Mouse (Mus musculus) thymus, postnatal 36 days (tissue): ENCODE data around the gene Hpse2.
"Not testable (repeated sequence)": the region's sequence is repeated elsewhere in the genome, so short reads cannot be mapped to it uniquely, and the experiment has no call there.

Source experiments
- DNase-seq, 2 experiments: peaks; one replicate each; pipeline ENCODE4 v3.0.0; 2022; ENCODE audit warnings: mixed read lengths in 2 of 2

Hpse2 gene

DNA sequence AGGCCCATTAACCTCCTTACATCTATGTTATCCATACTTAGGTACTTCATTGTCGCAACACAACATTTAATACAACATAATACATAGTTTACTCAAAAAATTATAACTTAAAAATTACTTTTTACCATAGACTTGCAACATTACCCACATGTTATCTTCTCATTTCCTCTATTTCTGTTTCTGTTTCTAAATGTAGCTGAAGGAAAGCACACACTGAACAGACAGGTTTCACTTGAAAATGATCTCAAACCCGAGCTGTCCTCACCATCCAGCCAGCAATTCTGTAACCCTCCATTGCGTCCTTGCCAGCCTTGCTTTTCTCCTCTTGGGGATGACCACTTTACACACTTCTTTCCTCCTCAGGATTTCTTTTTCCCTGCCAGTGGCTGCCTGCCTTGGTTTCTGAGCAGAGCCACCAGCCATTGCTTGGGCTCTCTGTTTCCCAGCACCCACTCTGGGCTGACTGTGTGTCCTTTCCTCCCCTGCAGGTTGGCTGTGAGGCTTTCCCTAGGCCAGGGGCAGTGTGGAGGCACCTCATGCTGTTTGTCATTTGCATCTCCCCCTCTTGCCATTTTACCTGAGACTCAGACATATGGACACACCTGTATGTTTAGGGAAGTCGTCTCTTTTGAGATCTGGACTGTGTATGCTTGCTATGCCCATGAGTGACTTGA lies 548.4 kb downstream of the Hpse2 start:
- DNase-seq, result no peak

DNA sequence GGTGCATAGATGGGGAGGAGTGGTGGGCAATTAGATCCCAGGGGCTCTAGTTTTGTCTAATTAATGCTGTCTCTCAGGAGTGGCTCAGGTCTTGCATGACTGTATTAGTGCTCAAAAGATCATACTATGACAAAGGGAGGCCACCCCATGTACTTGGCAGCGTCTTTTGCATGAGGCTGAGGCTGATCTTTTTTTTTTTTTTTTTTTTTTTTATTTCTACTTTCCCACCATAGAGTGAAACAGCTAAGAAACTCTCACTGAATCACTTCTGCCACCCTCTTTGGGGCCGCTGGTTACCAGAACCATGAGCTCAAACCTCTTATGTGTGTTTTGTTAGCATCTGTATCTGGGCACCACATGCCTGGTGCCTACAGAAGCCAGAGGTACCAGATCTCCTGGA lies 549.0 kb downstream of the Hpse2 start:
- DNase-seq, result no peak

DNA sequence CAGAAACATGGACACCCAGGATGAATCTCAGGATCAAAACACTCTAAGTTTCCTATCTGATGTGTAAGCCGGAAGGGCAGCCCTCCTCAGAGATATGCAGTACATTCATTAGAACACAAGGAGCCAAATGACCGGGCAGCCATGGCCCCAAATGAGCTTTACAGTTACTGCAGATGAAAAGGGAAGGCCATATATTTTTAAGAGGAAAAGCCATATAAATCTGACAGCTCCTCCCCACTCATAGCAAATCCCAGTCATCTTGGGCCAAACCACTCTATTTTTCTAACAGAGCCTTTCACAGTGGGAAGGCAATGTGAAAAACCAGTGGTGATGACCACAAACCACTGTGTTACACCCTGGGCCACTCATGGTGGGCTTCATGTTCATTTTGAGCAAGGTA lies 549.9 kb downstream of the Hpse2 start:
- DNase-seq, result no peak

DNA sequence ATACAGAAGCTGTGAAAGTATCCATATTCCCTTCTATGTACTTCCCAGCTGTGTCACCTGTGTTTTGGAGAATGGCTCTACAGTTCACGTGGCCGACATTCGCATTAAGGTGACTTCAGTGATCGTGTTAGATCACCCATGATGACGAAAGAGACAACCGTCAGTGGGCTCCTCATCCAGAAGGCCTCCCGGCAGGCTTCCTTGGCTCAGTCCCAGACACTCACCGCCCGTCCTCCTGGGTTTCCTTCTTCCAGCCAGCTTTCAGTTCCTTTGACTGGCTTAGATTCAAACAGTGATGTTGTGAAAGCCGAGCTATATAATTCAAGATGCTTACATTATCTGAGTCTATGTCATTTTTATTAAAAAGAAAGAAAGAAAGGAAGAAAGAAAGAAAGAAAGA lies 550.6 kb downstream of the Hpse2 start:
- DNase-seq, result no peak

DNA sequence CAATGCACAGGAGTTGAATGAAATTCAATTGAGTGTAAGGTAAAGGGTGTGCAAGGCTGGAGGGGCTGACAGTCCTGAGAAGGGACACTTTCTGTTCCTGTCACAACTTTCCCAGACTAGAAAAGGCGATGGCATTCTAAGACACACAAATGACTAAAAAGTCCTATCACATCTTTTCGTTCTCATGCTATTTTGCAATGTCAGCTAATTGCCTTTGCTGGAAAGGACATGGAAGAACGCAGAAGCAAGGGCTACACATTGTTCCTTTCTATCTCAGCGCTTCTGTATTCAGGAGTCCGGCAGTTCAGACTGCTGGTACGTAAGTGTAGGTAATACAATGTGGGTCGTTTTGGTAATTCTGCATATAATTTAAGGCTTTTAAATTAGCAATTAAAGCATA lies 555.0 kb downstream of the Hpse2 start:
- DNase-seq, result no peak

DNA sequence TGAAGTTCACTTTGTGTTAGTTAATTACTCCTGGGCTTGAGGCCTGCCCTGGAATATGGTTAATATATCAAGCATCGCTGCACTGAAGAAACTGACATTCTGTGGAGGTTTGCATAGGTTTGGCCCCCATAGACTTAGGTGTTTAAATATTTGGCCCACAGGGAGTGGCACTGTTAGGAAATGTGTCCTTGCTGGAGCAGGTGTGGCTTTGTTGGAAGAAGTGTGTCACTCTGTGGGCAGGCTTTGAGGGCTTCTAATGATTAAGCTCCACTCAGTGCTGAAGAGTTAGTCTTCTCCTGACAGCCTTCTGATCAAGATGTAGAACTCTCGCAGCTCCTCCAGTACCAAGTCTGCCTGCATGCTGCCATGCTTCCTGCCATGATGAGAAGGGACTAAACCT lies 555.9 kb downstream of the Hpse2 start:
- DNase-seq, result no peak

DNA sequence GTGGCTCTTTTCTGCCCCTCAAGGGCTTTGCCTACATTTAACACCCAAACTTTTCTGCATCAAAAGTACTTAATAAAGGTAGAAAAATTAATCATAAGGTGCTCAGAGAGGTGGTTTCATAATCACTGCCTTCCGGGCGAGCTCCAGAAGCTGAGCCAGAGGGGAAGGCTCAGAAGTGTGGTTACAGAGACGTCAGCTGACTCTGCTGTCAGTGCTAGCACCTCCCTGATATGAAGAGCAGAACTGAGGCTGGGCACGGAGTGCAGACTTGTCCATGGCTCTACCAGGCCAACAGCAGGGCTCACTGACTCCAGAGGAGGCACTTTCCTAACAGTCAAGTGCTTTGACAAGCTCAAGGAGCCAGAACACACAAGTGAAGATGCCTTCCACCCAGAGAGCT lies 559.0 kb downstream of the Hpse2 start:
- DNase-seq, result no peak

DNA sequence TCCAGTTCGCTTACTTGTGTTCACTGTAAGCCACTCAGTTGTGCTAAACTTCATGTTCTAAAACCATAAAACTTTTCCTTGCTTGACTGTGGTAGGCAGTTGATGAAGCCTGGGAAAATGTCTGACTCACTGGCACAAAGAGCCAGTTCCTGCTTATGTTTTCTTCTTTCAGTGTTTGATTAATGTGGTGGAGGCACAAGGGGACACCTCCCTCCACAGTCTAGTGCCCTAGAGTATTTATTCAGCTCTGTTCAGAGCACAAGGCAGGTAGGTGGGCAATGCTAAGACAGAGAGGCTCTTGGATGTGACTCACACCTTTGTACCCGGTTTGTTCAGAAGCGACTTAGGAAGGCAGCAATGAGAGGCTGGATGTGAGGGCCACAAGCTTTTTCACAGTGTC lies 560.3 kb downstream of the Hpse2 start:
- DNase-seq, result no peak

DNA sequence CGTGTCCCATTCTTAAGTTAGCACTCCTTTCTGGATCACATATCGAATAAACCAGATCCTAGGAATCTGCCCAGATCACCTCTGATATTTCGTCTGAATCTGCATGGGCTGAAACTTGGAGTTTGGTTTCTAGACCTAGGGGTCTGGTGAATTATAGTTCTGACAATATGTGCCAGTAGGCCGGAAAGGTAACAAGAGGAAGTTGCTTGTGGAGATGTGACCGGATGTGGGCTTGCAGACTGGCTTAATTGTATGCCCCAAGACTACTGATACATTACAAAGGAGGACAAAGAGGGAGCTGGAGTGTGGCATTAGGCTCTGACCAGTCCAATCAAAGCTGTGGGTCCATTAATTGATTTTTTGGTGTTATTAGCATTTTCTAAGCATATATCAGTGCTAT lies 568.0 kb downstream of the Hpse2 start:
- no peak for DNase-seq

DNA sequence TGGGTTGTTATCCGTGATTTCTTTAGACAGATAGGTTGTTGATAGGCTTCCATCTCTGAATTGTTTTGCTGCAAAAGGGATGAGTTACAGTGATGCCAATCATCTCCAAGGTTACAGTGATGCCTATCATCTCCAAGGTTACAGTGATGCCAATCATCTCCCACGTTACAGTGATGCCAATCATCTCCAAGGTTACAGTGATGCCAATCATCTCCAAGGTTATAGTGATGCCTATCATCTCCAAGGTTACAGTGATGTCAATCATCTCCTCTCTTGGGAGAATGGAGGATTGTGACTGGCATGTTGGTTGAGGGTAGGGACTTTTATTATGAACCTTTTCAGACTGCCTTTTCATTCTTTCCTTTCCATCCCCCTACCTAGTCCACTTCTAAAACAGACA lies 570.4 kb downstream of the Hpse2 start:
- DNase-seq, result no peak

DNA sequence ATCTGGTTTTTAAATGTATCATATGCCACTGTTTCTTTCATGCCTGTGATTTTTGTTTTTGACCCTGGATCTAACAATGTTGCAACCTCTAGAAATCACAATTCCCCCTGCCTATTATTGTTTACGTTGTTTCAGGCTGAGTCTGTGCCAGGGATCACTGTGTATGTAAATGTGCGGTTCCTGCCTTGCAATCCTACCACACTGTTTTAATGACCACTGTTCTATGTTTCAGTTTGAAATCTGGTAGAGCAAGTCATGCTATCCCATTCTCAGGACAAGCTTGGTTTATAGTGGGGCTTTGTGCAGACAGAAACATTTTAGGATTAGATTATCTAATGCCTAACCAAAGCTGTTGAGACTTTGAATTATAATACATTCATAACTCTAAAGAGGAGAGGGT lies 571.9 kb downstream of the Hpse2 start:
- no peak for DNase-seq

DNA sequence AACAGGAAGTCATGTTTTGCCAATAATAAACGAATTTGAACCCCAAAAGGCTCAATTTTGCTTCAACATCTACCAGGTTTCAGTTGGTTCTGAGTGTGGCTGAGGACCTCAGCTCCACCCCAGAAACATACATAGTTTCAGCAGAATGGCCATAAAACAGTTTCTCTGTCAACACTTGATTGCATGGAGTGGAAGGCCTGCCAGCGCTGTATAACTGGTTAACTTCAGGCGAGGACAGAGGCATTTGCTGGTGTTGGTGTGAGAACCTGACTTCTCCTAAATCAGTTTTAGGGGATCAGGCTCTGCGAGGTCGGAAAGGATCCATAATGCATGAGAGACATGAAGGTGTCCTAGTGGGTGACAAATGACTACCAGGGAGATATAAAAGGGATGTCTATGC lies 578.0 kb downstream of the Hpse2 start:
- no peak for DNase-seq

DNA sequence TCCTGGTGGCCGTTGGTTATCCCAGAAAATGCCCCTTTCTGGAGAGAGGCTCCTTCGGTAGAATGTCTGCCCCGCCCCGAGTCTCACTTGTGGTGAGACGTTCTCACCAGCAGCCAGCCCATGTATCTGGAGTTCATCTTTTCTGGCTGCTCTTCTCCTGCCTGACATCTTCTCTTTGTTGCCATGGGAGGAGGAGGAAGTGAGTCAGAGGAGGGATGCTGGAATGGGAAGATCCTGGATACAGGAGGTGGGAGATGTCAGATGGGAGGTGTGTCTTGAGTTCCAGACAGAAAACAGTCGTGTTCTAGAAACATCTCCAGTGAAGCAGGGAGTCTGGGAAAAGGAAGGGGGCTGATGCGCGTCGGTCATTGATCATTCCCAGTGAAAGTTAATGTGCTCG lies 578.7 kb downstream of the Hpse2 start:
- DNase-seq, result no peak

DNA sequence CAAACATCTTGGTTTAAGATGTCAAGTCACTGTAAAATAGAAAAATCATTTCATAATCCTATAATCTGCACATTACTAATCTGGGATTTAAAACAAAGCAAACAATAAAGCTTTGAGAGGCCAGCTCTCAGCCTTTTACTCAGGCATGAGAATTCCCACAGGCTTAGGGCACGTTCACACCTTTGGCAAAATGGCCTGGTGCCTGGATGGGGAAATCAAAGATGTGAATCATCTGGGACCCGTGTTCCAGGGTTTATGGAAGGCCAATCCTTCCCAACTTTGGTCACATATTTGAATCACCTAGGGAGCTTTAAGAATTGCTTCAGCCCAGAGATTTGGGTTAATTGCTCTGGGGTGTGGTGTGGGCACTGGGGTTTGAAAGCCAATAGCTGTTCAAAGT lies 590.3 kb downstream of the Hpse2 start:
- no peak for DNase-seq

DNA sequence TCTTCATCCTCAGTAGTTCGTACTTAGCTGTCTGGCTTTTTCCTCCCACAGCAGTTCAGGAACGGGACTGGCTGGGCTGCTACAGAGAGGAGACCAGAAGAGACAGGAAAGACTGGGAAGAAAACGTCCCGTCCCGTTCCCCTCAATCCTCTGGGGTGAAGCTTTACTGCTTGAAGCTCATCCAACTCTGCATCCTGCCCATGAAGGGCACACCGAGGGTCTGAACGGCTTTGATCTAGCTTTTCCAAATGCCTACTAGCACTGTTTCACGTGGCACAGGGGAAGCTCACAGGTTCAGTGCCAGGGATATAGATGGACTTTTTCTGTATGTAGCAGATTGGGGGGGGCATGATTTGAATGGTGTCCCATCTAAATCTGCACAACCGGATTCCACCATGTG lies 592.4 kb downstream of the Hpse2 start:
- DNase-seq, result no peak

DNA sequence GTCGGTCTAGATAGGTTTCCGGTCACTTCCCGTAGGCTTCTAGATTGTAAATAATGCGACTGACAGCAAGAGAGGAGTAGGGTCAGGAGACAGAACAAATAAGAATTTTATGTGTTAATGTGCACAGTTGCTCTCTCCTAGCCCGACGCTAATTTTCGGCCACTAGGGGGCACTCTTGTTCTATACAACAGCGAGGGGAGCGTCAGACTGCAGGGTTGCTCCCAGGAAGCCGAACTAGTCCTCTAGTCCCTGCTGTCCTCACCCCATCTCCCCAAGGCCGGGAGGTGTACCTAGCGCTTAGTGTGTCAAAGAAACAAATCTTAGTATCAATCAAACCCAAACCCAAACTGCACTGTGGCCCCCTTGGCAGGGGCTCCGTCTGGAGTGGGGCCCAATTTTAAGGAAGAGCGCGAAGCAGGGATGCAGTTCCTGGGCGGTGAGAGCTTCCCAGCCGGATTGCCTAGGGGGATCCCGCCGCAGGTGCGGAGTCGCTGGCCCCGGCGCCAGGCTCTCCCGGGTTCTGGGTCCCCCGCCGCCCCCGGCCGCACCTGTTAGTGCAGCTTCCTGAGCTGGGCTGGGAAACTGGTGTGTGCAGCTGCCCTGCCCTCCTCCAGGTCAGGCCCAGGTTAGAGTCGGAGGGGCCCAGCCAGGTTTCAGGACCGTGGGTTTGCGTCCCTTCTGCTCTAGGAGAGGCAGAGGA lies 593.1 kb downstream of the Hpse2 start:
- DNase-seq, result peak; percentile 70 to 79

DNA sequence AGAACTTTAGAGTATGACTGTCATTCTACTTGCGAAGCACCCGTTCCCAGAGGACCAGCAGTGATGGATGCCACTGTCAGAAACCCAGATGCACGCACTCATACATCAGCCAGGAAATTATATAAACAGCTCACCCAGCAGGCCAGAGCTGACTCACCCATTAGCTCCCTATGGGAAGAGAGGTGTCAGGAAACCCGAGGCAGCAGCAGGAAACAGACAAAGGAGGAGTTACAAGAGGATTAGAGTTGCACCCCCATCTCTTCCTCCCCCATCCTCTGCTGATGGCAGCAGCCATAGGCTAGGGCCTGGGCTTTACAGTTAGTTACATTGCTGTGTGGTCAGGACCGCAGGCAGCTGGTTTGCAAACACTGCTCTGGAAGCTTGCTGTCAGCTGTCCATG lies 599.8 kb downstream of the Hpse2 start:
- no peak for DNase-seq

DNA sequence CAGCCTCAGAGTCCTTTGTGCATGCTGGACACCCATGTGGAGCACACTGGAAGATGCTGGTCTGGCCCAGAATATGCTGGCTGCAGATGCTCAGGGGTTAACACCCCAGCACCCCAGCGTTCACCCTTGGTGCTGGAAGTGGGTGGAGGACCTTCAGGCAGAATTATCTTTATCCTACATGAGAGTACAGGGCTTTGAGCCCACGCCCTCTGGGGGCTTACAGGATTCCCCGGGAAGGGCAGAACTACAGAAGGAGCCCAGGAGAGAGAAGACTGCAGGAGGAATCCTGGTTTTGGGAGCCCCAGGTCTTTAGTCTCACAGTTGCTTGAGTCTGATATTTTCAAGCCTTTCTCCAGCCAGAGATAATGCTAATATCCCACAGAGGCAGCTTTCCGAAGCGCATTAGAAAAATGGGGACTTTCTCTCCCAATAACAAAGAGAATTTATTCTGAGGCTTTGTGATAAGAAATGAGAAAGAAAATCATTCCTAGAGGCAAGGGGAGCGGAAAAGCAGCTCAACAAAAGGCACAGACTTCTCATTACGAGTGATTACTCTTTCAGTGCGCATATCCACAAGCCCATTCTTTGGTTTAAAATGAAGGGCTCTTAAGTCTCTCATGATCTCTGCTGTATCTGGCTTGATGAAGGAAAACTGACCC lies 602.5 kb downstream of the Hpse2 start:
- DNase-seq, result no peak

DNA sequence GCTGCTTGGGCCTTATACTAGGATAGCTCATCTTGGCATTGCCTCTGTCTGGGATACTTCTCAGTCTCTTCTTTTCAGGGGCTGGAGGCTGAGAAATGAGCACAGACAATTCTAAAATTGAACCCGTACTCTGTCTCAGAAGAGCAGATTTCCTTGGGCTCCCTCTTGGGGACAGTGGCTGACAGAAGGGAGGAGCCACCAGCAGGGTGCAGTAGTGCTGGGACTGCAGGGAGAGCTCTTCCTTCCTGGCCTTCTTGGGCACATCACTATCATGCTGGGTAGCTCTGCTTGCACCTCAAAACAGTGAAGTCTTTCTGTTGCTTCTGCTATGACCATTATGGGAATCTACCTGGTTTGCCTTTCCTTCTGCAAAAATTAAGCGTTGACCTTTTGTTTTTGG lies 603.0 kb downstream of the Hpse2 start:
- peak in 1 of 2 experiments; percentile 29 for DNase-seq

DNA sequence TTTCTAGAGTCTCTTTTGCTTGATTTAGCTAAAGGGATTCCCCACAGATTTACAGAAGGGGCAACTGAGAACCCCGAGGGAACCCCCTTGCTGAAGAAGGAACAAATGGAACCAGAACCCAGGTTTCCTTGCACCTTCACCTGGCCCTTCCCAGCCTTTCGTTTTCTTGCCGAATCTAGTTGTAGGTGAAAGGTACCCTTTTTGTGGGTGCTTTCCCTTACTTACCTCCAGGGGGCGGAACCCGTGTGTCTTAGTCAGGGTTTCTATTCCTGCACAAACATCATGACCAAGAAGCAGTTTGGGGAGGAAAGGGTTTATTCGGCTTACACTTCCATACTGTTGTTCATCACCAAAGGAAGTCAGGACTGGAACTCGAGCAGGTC lies 608.0 kb downstream of the Hpse2 start:
- not testable (repeated sequence) for DNase-seq

DNA sequence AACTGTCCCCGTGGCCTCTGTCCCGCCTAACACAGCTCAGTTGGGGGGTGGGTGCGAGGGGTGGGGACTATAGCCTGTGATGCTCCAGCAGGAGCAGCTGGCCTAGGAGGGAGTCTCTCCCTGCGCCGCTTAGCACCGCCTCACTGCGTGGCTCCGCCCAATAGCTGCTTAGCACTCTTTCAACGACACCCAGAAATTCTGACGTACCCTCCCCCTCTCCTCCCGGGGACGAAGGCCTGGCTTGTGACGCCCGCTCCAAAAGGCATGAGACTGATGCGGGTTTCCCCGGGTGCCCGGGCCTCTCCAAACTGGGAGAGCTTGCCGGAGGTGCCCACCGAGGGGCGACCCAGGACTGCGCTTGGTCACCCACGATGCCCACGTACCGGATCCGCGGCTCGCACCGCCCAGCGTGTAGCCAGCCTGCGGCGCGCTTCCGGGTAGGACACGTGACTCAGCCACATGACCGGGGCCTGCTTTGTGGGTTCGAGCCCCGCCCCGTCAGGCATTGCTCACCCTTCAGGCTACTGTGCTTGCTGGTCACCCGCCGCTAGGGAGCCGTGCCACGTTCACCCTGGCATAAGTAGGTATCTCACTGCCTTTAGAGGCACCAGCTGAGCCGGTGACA lies 608.5 kb downstream of the Hpse2 start, which contains the start of gene Hps1:
Gene Hps1 (minus strand): TSS at position 448 of the 625 bp plus-strand sequence.
- peak; percentile 91 to 93 for DNase-seq

DNA sequence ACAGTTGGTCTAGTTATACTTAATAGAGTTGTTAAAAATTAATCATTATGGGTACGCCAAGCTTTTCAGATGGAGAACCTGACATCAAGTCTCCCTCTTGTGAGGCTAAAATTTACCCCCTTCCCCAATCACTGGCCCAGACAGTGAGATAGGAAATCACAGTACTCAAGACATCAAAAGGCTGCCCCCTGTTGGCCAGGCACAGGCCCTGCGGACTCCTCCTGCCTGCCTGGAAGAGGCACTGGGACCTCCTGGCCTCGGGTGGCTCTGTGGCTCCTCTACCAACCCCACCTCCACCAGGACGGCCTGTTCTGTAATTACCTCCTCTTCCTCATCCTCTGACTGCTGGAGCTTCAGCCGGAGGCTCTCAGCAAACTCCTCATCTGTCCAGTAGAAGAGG lies 610.4 kb downstream of the Hpse2 start:
- peak; percentile 46 to 51 for DNase-seq

DNA sequence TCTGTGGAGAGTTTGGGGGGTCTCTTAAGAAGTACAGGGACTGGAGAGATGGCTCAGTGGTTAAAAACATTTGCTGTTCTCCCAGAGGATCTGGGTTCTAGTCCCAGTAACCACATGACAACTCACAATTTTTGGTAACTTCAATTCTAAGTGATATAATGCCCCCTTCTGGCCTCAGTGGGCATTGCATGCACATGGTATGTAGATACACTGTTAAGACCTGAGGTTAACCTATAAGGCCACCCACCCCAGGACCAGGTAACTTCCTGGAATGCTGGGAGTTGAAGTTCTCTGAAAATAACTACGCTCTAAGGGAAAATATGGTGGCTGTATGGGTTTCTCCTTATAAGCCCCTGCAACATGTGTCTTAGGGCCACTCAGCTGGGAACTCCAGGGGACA lies 611.3 kb downstream of the Hpse2 start:
- DNase-seq, result peak in 1 of 2 experiments; percentile 34
